Mouse (Mus musculus) bone marrow macrophage, adult 2 months (primary cell): ENCODE results near the gene Chrna10.

Experiments used
- CTCF ChIP-seq: IDR thresholded peaks from 2 replicates; pipeline ENCODE4 v1.5.1; 2012; ENCODE audit warnings: low read depth, mild to moderate bottlenecking, low read length, moderate library complexity
- POLR2A ChIP-seq: IDR thresholded peaks from 2 replicates; pipeline ENCODE4 v1.6.1; 2012; ENCODE audit warnings: mild to moderate bottlenecking, low read depth, low read length, borderline replicate concordance

- no peak for TF ChIP-seq CTCF
- no peak for TF ChIP-seq POLR2A
These were observed 8.4 kb downstream of the Chrna10 start for GRCm38 (mm10) chr7:102108206-102108605.
